Mouse (Mus musculus) urinary bladder, adult 18-20 months (tissue): ENCODE results near the gene Armc12.

ENCODE experiments used
- DNase-seq, 2 experiments: peaks; one replicate each; pipeline ENCODE4 v3.0.0; 2022; ENCODE audit warnings: low spot score in 2 of 2, mixed read lengths in 2 of 2

Armc12 gene

DNA sequence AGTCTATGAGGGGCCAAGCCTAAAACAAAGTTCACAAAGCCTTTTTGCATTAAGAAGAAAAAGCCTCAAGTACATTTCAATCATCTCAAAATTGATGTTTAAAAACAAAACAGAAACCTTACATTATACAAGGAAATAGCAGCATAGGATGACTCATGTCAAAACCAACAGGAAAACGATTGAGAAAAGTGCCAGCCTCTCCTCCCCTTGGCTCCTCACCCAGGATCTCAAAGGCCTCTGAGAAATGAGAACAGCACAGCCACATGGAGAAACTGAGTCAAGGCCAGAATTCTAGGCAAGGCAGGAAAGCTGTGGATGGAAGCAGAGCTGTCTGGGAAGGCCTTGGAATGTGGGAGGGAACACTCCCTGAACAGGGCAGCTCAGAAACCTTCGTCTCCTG is 58.0 kb downstream of the Armc12 start:
- DNase-seq: no peak
